Mouse (Mus musculus): ENCODE measurements at regions not wholly inside any gene's neighbourhood (a gene's known extent, or its start where the extent isn't known, plus 50 kb on each side); places are given as distances from the start of the nearest gene placed in this dataset.

GRCm38 (mm10) chr4:153559568-153559967 lies 77.0 kb upstream of the Ajap1 start:
- TF ChIP-seq ZC3H11A (IDR thresholded peaks at IDR 0.05; ENCODE audit: borderline replicate concordance, low read depth, low read length) (no peak), ZNF384 (IDR thresholded peaks at IDR 0.05; ENCODE audit: low read depth, low read length) (peak; percentile 96), HCFC1 (IDR thresholded peaks at IDR 0.05; ENCODE audit: borderline replicate concordance, insufficient read depth, low read length) (no peak), CHD2 (IDR thresholded peaks at IDR 0.05; ENCODE audit: low read depth, low read length) (no peak), MAFK (IDR thresholded peaks at IDR 0.05; ENCODE audit: insufficient read depth, low read depth, low read length) (no peak)
